Mouse (Mus musculus): ENCODE measurements around the gene Rinl.

GRCm38 (mm10) chr7:28827338-28827737 lies 38.6 kb downstream of the Rinl start:
- no peak for TF ChIP-seq POLR2A (IDR thresholded peaks at IDR 0.05; ENCODE audit: borderline replicate concordance, extremely low read depth, insufficient read depth, insufficient read length, poor library complexity, severe bottlenecking)
- TF ChIP-seq CTCF (IDR thresholded peaks at IDR 0.05; ENCODE audit: borderline replicate concordance, extremely low read depth, insufficient read depth, insufficient read length), result no peak
